Mouse (Mus musculus) heart, postnatal 10 days (tissue): ENCODE measurements at regions not wholly inside any gene's neighbourhood (a gene's known extent, or its start where the extent isn't known, plus 50 kb on each side); places are given as distances from the start of the nearest gene placed in this dataset.

Source experiments
- DNase-seq, 2 experiments: peaks; one replicate each; pipeline ENCODE4 v3.0.0; 2021
- intact Hi-C: fragments of 180-260 bp; cut with DNase I; formaldehyde crosslinking; loops from one replicate; pipeline ENCODE4 v1.15.1; 2025

- intact Hi-C loops = no loop called here
- no peak for DNase-seq
Measured at GRCm38 (mm10) chr1:6928658-6929057, 2121.0 kb downstream of the Gm37988 start.

GRCm38 (mm10) chr1:6931876-6932275 lies 2124.2 kb downstream of the Gm37988 start:
- no peak for DNase-seq
- intact Hi-C loops = no loop called here

GRCm38 (mm10) chr1:6969838-6970237 lies 2162.1 kb downstream of the Gm37988 start:
- no peak for DNase-seq
- intact Hi-C loops = no loop called here

- DNase-seq = no peak
- intact Hi-C loops = no loop called here
Measured at GRCm38 (mm10) chr1:6973749-6974327, 2166.1 kb downstream of the Gm37988 start.

- no peak for DNase-seq
- intact Hi-C loops = no loop called here
Measured at GRCm38 (mm10) chr1:6979626-6980025, 2171.9 kb downstream of the Gm37988 start.

GRCm38 (mm10) chr1:6984226-6984625 lies 2176.5 kb downstream of the Gm37988 start:
- DNase-seq = no peak
- intact Hi-C loops = no loop called here

- no peak for DNase-seq
- intact Hi-C loops = no loop called here
Measured at GRCm38 (mm10) chr1:6997611-6998010, 2189.9 kb downstream of the Gm37988 start.

- intact Hi-C loops = loop anchor here (1.0 kb wide), 2 partner anchors 130 to 194 kb away; no protein-coding TSS in a partner anchor
Measured at GRCm38 (mm10) chr1:7010184-7010583, 2202.5 kb downstream of the Gm37988 start.

More at GRCm38 (mm10) chr1:7010184-7010583, 2202.5 kb downstream of the Gm37988 start:
- peak; percentile 49 to 58 for DNase-seq
